Mouse (Mus musculus): Measurements from ENCODE around the gene Kng1. TPM values are rescaled to one million over a fixed set of nuclear protein-coding genes. Genes with fewer than 3 reads are reported as not detected.

Gene Kng1
- total and polyA plus RNA-seq, 2 experiments, result 701 to 2,075 TPM

- Histone ChIP-seq H3K4me3 (ENCODE audit: insufficient read depth, low read depth, low read length) (no peak overlapping the region), H3K27ac (replicated peaks; ENCODE audit: insufficient read depth, low read depth, low read length) (no peak overlapping the region), H3K27me3 (ENCODE audit: control insufficient read depth, insufficient read depth, low read length) (no peaks in the 10 kb centered on the region), H3K4me1 (ENCODE audit: control insufficient read depth, insufficient read depth, low read length) (0 out of 2 replicates have a peak, but pooled peaks cover 3% of the 10 kb centered on the region), H3K9ac (ENCODE audit: low read depth, low read length) (no peak overlapping the region), H3K36me3 (ENCODE audit: control insufficient read depth, insufficient read depth, low read length) (peaks cover 38% of the 10 kb centered on the region), H3K79me2 (ENCODE audit: control insufficient read depth, insufficient read depth, low read length) (no peaks in the 10 kb centered on the region)
- WGBS, result 87% methylated on average over 3 of the region's 3 CpGs
- TF ChIP-seq CTCF (IDR thresholded peaks at IDR 0.05; ENCODE audit: low read depth, low read length) (no peak), POLR2A (IDR thresholded peaks at IDR 0.05; ENCODE audit: extremely low read depth, insufficient read depth, low read length) (no peak)
- DNase-seq (ENCODE audit: extremely low read depth, low read depth, low spot score), result no peak
Measured at GRCm38 (mm10) chr16:23115486-23115885, 57.8 kb downstream of the Kng1 start.

GRCm38 (mm10) chr16:23117173-23117572 is 59.5 kb downstream of the Kng1 start:
- Histone ChIP-seq H3K79me2 (ENCODE audit: control insufficient read depth, insufficient read depth, low read length) (no peaks in the 10 kb centered on the region), H3K27me3 (ENCODE audit: control insufficient read depth, insufficient read depth, low read length) (no peaks in the 10 kb centered on the region), H3K9ac (ENCODE audit: low read depth, low read length) (no peak overlapping the region), H3K4me3 (ENCODE audit: insufficient read depth, low read depth, low read length) (no peak overlapping the region), H3K36me3 (ENCODE audit: control insufficient read depth, insufficient read depth, low read length) (peaks cover 22% of the 10 kb centered on the region), H3K27ac (replicated peaks; ENCODE audit: insufficient read depth, low read depth, low read length) (no peak overlapping the region), H3K4me1 (ENCODE audit: control insufficient read depth, insufficient read depth, low read length) (no peaks in the 10 kb centered on the region)
- DNase-seq (ENCODE audit: extremely low read depth, low read depth, low spot score), result no peak
- WGBS, result 82% methylated on average over 4 of the region's 4 CpGs
- TF ChIP-seq POLR2A (IDR thresholded peaks at IDR 0.05; ENCODE audit: extremely low read depth, insufficient read depth, low read length) (no peak), CTCF (IDR thresholded peaks at IDR 0.05; ENCODE audit: low read depth, low read length) (no peak)

DNA sequence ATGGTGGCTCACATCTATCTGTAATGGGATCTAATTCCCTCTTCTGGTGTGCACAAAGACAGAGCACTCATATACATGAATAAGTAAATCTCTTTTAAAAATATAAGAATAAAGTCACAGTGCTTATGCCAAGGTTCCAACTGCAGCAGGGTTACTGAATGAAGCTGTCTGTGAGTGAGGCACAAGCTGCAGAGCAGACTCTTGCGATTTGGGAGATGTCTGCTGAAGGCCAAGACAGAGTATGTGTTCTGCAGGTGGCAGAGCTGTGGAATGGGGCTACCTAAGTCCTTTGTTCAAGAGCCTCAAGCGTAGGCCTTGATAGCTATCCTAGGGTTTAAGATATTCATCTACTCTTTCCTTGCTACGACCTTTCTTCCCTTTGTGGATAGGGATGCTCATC is 64.8 kb downstream of the Kng1 start:
- Histone ChIP-seq H3K4me3 (ENCODE audit: insufficient read depth, low read depth, low read length) (no peak overlapping the region), H3K79me2 (ENCODE audit: control insufficient read depth, insufficient read depth, low read length) (no peaks in the 10 kb centered on the region), H3K27ac (replicated peaks; ENCODE audit: insufficient read depth, low read depth, low read length) (no peak overlapping the region), H3K36me3 (ENCODE audit: control insufficient read depth, insufficient read depth, low read length) (0 out of 2 replicates have a peak, but pooled peaks cover 2% of the 10 kb centered on the region), H3K4me1 (ENCODE audit: control insufficient read depth, insufficient read depth, low read length) (no peaks in the 10 kb centered on the region), H3K9ac (ENCODE audit: low read depth, low read length) (no peak overlapping the region), H3K27me3 (ENCODE audit: control insufficient read depth, insufficient read depth, low read length) (no peaks in the 10 kb centered on the region)
- DNase-seq (ENCODE audit: extremely low read depth, low read depth, low spot score), result no peak
- 98% methylated on average over 3 of the region's 3 CpGs for WGBS
- TF ChIP-seq POLR2A (IDR thresholded peaks at IDR 0.05; ENCODE audit: extremely low read depth, insufficient read depth, low read length) (no peak), CTCF (IDR thresholded peaks at IDR 0.05; ENCODE audit: low read depth, low read length) (no peak)

- TF ChIP-seq POLR2A (IDR thresholded peaks at IDR 0.05; ENCODE audit: extremely low read depth, insufficient read depth, low read length) (no peak), CTCF (IDR thresholded peaks at IDR 0.05; ENCODE audit: low read depth, low read length) (no peak)
- H3K79me2 ChIP-seq (ENCODE audit: control insufficient read depth, insufficient read depth, low read length), result no peaks in the 10 kb centered on the region
- H3K4me1 ChIP-seq (ENCODE audit: control insufficient read depth, insufficient read depth, low read length), result no peaks in the 10 kb centered on the region; the same call in 1 of the 2 replicates
- 96% methylated on average over 4 of the region's 4 CpGs for WGBS
- no peak overlapping the region for H3K27ac ChIP-seq (replicated peaks; ENCODE audit: insufficient read depth, low read depth, low read length)
- no peaks in the 10 kb centered on the region for H3K36me3 ChIP-seq (ENCODE audit: control insufficient read depth, insufficient read depth, low read length)
- DNase-seq (ENCODE audit: extremely low read depth, low read depth, low spot score), result no peak
- no peak overlapping the region for H3K9ac ChIP-seq (ENCODE audit: low read depth, low read length)
- H3K27me3 ChIP-seq (ENCODE audit: control insufficient read depth, insufficient read depth, low read length), result no peaks in the 10 kb centered on the region
- no peak overlapping the region for H3K4me3 ChIP-seq (ENCODE audit: insufficient read depth, low read depth, low read length)
Measured at GRCm38 (mm10) chr16:23123104-23123503, 65.4 kb downstream of the Kng1 start.

DNA sequence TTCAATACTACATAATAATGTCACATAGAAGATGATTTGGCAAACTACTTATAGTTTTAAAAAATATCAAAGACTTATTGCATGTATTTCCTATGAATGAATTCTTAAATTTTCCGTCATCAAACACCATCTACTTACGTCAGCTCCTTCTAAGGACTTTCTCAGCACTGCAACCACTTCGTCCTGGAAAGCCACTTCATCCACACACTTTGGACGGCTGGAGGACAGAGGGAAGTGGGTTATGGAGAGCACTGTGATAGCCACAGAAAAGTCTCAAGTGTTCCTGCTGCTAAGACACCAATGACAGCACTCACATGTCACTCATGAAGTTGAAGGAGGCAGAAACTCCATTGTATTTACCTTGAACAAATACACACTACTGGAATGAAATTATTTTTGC is 66.7 kb downstream of the Kng1 start:
- no peak for TF ChIP-seq CTCF (IDR thresholded peaks at IDR 0.05; ENCODE audit: low read depth, low read length)
- TF ChIP-seq POLR2A (IDR thresholded peaks at IDR 0.05; ENCODE audit: extremely low read depth, insufficient read depth, low read length), result no peak
- no peaks in the 10 kb centered on the region for H3K79me2 ChIP-seq (ENCODE audit: control insufficient read depth, insufficient read depth, low read length)
- H3K4me3 ChIP-seq (ENCODE audit: insufficient read depth, low read depth, low read length), result no peak overlapping the region
- no peak overlapping the region for H3K9ac ChIP-seq (ENCODE audit: low read depth, low read length)
- H3K36me3 ChIP-seq (ENCODE audit: control insufficient read depth, insufficient read depth, low read length), result no peaks in the 10 kb centered on the region
- H3K27me3 ChIP-seq (ENCODE audit: control insufficient read depth, insufficient read depth, low read length), result no peaks in the 10 kb centered on the region
- DNase-seq (ENCODE audit: extremely low read depth, low read depth, low spot score), result no peak
- WGBS, result 93% methylated on average over 4 of the region's 4 CpGs
- H3K27ac ChIP-seq (replicated peaks; ENCODE audit: insufficient read depth, low read depth, low read length), result no peak overlapping the region
- H3K4me1 ChIP-seq (ENCODE audit: control insufficient read depth, insufficient read depth, low read length), result peaks cover 3% of the 10 kb centered on the region; the same call in 1 of the 2 replicates

DNA sequence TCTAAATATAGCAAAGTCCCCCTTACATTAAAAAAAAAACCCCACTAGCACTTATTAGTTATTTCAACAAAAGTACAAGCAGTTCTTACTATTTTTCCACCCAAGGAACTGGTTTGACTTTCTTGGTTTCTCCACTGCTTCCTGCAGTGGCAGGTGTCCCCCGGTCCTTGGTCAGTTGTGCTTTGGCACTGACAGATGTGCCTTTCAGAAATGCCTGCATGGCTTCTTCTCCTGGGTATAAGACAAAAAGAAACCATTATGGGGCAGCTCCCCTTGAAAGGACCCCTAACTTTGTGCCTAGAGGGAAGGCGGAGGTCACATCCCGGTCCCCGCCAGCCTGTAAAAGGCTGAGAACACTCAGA is 69.6 kb downstream of the Kng1 start:
- H3K4me1 ChIP-seq (ENCODE audit: control insufficient read depth, insufficient read depth, low read length), result peaks cover 10% of the 10 kb centered on the region
- no peak overlapping the region for H3K27ac ChIP-seq (replicated peaks; ENCODE audit: insufficient read depth, low read depth, low read length)
- TF ChIP-seq CTCF (IDR thresholded peaks at IDR 0.05; ENCODE audit: low read depth, low read length), result no peak
- TF ChIP-seq POLR2A (IDR thresholded peaks at IDR 0.05; ENCODE audit: extremely low read depth, insufficient read depth, low read length), result no peak
- peak overlapping the region; percentile 92 for H3K4me3 ChIP-seq (ENCODE audit: insufficient read depth, low read depth, low read length)
- 0% methylated on average over 4 of the region's 4 CpGs for WGBS
- no peaks in the 10 kb centered on the region for H3K79me2 ChIP-seq (ENCODE audit: control insufficient read depth, insufficient read depth, low read length)
- no peaks in the 10 kb centered on the region for H3K27me3 ChIP-seq (ENCODE audit: control insufficient read depth, insufficient read depth, low read length)
- peak overlapping the region; percentile 72 for H3K9ac ChIP-seq (ENCODE audit: low read depth, low read length)
- no peak for DNase-seq (ENCODE audit: extremely low read depth, low read depth, low spot score)
- no peaks in the 10 kb centered on the region for H3K36me3 ChIP-seq (ENCODE audit: control insufficient read depth, insufficient read depth, low read length)

All from liver, adult 2 months (tissue).